Mouse (Mus musculus): ENCODE measurements around the gene Klhl28. TPM values are rescaled to one million over a fixed set of nuclear protein-coding genes. Genes with fewer than 3 reads are reported as not detected.

Klhl28 gene
- 0.29 and 1.9 TPM in 2 replicates for polyA plus RNA-seq (2012; ENCODE audit: low replicate concordance)

GRCm38 (mm10) chr12:64965124-64966026 lies at the start of gene Klhl28, which contains the start of gene Togaram1:
Klhl28 (minus strand) TSS chr12:64965534.
Togaram1 (plus strand) TSS chr12:64965804.

DNA sequence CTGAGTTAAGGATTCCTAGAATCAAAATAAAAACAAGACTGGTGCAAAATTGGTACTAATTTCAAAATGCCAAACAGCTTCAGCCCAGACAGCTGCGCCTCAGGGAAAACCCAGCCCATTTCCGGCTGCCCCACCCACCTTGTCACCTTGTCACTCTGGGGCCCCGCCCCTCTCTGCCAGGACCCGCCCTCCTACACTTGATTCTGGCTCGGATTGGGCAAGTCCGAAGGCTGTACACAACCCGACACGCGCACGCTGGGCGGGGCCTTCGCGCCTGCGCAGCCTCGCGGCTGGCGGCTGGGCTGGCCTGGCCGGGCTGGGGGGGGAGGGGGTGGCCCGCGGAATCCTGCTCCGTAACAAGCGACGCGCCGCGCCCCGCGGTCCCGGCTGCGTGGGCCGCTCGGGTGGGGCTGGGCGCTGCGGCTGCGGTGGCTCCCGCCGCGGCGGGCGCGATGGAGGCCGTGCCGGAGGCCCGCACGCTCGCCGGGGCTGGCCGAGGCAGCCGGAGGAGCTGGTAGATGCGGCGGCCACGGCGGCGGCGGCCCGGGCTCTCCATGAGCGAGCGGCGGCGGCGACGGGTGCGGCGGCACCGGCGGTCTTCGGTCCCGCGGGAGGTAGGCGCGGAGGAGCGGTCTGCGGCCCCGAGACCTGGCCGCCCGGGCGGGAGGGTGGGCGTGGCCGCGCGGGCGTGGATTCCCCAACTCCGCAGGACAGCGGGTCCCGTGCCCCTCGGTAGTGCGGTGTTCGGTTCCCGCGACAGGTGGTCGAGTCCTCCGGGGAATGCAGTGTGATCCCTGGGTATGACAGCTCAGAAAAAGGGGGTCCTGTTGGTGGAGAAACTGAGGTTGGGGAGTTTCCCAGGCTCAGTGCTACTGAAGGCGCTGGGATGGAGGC lies 47.5 kb downstream of the Klhl28 start, which contains the start of gene Gm527:
Gm527 (plus strand) TSS at position 329 of the 894 bp plus-strand sequence.

Other genes starting within 250 kb of the Klhl28 start
- gene Gm527, start 47.6 kb downstream of the Klhl28 start, polyA plus RNA-seq (2012; ENCODE audit: low replicate concordance) = 0.58 and 0.88 TPM in 2 replicates
- gene Togaram1, start 270 bp upstream of the Klhl28 start, polyA plus RNA-seq (2012; ENCODE audit: low replicate concordance) = 4.8 and 8.4 TPM in 2 replicates
- gene Prpf39, start 70.8 kb upstream of the Klhl28 start, polyA plus RNA-seq (2012; ENCODE audit: low replicate concordance) = 4.3 and 5.9 TPM in 2 replicates
- 10.2 and 44.3 TPM in 2 replicates for gene Fkbp3, start 108.5 kb upstream of the Klhl28 start, polyA plus RNA-seq (2012; ENCODE audit: low replicate concordance)
- gene Fancm, start 110.1 kb upstream of the Klhl28 start, polyA plus RNA-seq (2012; ENCODE audit: low replicate concordance) = 6.1 and 9.4 TPM in 2 replicates
- 10.3 and 18.1 TPM in 2 replicates for gene Mis18bp1, start 207.1 kb upstream of the Klhl28 start, polyA plus RNA-seq (2012; ENCODE audit: low replicate concordance)